Mouse (Mus musculus): Measurements from ENCODE around the gene Fbxo39.

The Fbxo39 gene

GRCm38 (mm10) chr11:72363523-72364240 is 49.4 kb downstream of the Fbxo39 start:
- no peak for DNase-seq (ENCODE audit: low spot score)

- no peak for DNase-seq (ENCODE audit: low spot score)
Observed at GRCm38 (mm10) chr11:72364526-72364925, 50.3 kb downstream of the Fbxo39 start.

- DNase-seq (ENCODE audit: low spot score) = no peak
Observed at GRCm38 (mm10) chr11:72366126-72366525, 51.9 kb downstream of the Fbxo39 start.

- no peak for DNase-seq (ENCODE audit: low spot score)
Observed at GRCm38 (mm10) chr11:72367934-72368674, 53.9 kb downstream of the Fbxo39 start.

All from T-cell, adult 2 months (primary cell).